Mouse (Mus musculus) thymus, postnatal 10 days (tissue): ENCODE results near the gene Gnb5.

Experiments used
- DNase-seq, 2 experiments: peaks; one replicate each; pipeline ENCODE4 v3.0.0; 2021; ENCODE audit warnings: low spot score in 2 of 2

Gene Gnb5

DNA sequence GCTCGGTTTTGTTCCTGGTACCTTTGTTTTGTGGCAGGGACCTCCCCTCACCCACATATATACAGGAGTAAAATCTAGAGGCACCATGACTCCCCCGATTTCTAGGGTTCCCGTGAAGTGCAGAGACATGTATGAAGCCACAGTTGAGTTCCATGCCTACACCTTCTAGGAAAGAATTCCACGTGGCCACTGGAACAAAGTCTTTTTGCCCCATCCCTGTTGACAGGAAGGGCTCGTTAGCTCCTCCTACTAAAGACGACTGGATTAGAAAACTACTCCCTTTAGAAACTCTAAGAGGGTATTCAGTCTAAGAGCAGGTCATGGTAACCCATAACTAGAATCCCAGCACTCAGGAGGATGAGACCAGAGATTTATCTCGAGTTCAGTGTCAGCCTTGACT is 1.8 kb upstream of the Gnb5 start:
- no peak for DNase-seq

DNA sequence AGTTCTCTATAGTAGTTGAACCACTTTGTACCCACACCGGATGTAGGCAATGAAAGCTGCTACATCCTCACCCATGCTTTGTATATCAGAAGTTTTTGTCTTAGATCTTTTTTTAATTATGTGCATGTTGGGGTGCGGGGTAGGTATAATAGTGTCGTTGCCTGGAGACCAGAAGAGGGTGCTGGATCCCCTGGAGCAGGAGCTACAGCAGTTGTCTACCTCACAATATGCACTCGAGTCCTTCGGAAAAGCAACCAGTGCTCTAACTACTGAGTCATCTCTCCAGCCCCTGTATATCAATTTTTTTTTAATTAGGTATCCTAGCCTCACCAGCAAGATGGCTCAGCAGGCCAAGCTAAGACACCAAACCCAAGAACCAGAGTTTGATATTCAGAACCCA is 927 bp downstream of the Gnb5 start:
- DNase-seq, result no peak

GRCm38 (mm10) chr9:75308621-75309020 is 2.5 kb downstream of the Gnb5 start:
- DNase-seq, result no peak

- DNase-seq, result peak; percentile 62 to 84
These were observed 5.9 kb downstream of the Gnb5 start for GRCm38 (mm10) chr9:75312008-75312407.

GRCm38 (mm10) chr9:75313138-75313831 is 7.2 kb downstream of the Gnb5 start:
- no peak for DNase-seq

GRCm38 (mm10) chr9:75313832-75314516 is 7.9 kb downstream of the Gnb5 start:
- DNase-seq, result peak; percentile 70 to 78

DNA sequence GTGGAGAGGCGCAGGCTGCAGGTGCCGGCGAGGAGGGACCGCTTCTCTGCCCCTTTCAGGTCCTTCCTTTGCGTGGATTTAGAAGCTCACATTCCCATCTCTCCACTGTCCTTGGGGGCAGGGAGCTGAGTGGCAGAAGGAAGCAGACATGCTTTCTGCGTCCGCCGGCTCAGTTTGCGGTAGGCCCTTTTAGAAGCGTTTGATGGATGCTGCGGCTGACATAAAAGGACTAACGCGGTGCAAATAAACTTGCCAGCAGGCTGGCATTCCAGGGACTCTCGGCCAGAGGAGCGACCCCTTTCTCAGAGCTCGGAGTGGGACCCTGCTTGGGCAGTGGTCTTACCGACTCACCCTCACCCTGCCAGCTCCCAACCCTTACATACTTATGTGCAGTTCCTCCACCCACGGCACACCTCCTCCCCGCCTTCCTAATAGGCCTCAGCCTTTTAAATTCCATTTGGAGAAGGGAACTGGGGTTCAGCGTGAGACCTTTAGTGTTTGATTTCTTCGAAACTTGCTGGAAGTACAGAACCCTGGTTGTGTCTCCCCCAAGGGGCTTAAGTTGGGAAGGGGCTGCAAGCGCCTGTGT is 8.5 kb downstream of the Gnb5 start:
- DNase-seq, result no peak

- DNase-seq, result no peak
These were observed 9.2 kb downstream of the Gnb5 start for GRCm38 (mm10) chr9:75315238-75315637.

GRCm38 (mm10) chr9:75316771-75317170 is 10.7 kb downstream of the Gnb5 start:
- no peak for DNase-seq

- DNase-seq, result no peak
These were observed 12.1 kb downstream of the Gnb5 start for GRCm38 (mm10) chr9:75318196-75318595.

DNA sequence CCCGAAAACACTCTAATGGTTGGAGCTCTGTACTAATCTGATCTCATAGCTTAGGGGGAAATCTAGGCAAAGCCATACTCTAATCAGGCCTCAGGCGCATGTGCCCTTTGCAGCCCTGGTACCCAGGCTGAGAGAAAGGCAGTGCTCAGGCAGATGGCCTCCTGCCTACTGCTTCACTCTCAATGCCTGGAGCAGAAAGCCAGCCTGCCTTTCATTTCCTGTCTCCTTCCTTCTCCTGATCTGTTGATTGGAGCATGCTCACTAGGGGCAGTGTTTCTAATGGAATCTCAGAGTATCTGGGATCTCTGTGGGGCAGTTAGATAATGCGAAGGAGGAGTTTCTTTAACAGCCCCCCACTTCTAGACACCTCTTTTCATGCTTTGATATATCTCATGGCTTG is 13.3 kb downstream of the Gnb5 start:
- no peak for DNase-seq

DNA sequence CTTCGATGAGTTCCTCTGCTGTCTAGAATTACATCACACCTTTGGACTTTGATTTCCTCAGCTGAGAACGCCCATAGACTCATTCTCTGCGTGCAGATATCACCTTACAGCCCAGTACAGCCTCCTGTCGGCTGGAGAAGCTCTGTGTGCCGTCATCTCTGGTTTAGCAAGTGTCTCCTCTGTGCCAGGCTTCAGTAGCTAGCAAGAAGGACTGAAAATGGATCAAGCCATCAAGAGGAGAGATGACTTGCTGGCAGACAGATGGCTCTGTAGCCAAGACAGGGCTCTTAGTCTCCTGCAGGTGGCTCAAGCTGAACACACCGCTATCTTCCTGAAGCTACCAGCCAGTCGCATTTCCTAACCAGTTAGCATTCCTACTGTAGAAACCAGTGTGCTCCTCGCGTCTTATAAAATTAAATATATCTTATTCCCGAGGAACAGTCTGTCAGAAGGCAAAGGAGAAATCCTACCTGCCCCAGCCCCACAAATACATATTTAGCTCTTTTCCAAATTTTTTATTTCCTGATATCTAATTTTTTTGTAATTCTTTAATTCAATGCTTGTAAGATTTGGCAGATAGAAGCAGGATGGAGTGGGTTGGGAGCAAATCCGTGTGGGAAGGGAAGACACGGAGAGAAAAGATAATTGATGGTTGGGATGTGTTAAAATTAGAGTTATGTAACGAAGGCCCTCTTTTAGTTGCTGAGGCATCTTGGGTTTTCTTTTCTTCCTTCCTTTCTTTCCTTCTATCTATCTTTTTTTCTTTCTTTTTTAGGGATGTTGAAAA is 16.2 kb downstream of the Gnb5 start:
- no peak for DNase-seq

GRCm38 (mm10) chr9:75328047-75328446 is 22.0 kb downstream of the Gnb5 start:
- no peak for DNase-seq

DNA sequence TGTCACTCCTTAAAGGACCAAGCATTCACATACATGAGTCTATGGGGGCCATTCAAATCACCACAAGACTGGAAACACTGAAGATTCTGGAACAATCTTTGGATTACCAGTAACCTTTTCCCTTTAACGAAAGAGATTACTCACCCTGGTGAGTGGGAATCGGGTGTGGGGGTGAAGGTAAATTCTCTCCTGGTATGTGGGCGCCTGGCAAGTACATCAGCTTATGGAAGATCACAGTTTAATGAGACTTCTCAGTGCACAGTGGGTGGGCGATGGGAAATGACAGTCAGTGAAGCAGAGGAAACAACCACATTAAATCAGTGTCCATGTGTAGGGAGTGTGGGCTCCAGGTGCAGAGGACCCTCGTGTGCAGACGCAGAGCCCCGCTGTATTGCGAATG is 24.7 kb downstream of the Gnb5 start:
- no peak for DNase-seq

GRCm38 (mm10) chr9:75334440-75334839 is 28.4 kb downstream of the Gnb5 start:
- DNase-seq, result no peak

DNA sequence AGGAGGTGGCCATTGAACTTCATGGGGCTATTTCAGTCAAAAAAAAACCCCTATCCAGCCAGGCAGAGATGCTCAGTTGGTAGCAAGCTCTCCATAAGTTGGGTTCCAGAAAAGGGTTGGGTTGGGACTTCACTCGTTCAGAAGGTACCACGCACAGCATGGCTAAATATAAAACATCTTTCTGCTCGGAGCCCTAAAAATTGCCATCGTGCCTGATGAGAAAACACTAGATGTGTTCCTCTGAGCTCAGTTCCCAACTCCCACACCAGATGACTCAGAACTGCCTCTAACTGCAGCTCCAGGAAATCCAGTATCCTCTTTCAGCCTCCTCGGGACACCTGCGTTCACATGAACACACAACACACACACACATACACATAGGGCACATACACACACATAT is 31.9 kb downstream of the Gnb5 start:
- DNase-seq, result no peak

- DNase-seq, result no peak
These were observed 36.3 kb downstream of the Gnb5 start for GRCm38 (mm10) chr9:75342433-75342832.

GRCm38 (mm10) chr9:75347458-75347857 is 41.4 kb downstream of the Gnb5 start, which contains the start of gene Bcl2l10:
Bcl2l10 (plus strand) TSS chr9:75347758.
- no peak for DNase-seq

DNA sequence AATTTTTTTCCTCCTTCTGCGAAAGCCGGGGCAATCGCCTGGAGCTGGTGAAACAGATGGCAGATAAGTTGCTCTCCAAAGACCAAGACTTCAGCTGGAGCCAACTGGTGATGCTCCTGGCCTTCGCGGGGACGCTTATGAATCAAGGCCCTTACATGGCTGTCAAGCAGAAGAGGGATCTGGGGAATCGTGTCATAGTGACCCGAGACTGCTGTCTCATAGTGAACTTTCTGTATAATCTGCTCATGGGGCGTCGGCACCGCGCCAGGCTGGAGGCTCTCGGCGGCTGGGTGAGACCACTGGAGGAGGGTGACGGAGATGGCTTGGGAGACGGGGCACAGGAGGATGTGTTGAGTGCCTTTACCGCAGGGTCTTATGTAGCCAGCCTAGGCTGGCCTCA is 42.0 kb downstream of the Gnb5 start:
- no peak for DNase-seq

DNA sequence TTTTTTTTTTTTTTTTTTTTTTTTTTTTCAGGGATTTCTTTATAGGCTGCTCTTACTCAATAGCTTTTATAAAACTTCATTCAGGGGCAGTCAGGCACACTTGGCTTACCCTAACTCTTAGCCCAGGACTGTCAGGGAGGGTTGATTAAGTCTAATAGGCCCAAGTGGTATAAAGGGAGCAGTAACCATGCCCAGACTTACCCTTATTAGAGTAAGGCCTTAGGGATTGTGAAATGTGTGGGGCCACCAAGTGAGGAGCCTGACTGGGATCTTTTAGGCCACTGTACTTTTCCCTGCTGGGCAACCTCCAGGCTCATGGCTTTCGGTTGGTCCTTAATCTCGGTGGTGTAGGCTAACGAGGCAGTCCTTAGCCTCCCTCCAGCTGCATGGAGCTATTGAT is 42.6 kb downstream of the Gnb5 start:
- DNase-seq, result no peak

GRCm38 (mm10) chr9:75353094-75353493 is 47.0 kb downstream of the Gnb5 start:
- no peak for DNase-seq

GRCm38 (mm10) chr9:75355783-75356182 is 49.7 kb downstream of the Gnb5 start:
- DNase-seq, result no peak
